Mouse (Mus musculus) ES-Bruce4 (cell line): ENCODE measurements around the gene Vmn1r214. TPM values are rescaled to one million over a fixed set of nuclear protein-coding genes. Genes with fewer than 3 reads are reported as not detected.
A peak's percentile ranks its signal among the peaks of the same experiment; 100 is the strongest.

Experiments used
- H3K27ac ChIP-seq: 2 replicates; pipeline ENCODE4 v1.5.1; 2012; ENCODE audit warnings: low read length, inconsistent platforms; ENCODE audit not compliant: insufficient read depth
- H3K27me3 ChIP-seq: 2 replicates; pipeline ENCODE4 v1.6.1; 2012; ENCODE audit warnings: mild to moderate bottlenecking, low read length, inconsistent platforms; ENCODE audit not compliant: control insufficient read depth, poor library complexity, insufficient read depth, severe bottlenecking
- H3K36me3 ChIP-seq: 2 replicates; pipeline ENCODE4 v1.6.1; 2012; ENCODE audit warnings: inconsistent platforms, mild to moderate bottlenecking, low read length, moderate library complexity; ENCODE audit not compliant: control insufficient read depth, poor library complexity, insufficient read depth, severe bottlenecking
- H3K4me1 ChIP-seq: one replicate; pipeline ENCODE4 v1.8.1; 2011; ENCODE audit warnings: low read length; ENCODE audit not compliant: control insufficient read depth, insufficient read depth
- H3K4me3 ChIP-seq: 2 replicates; pipeline ENCODE4 v1.5.1; 2011; ENCODE audit warnings: low read depth, mild to moderate bottlenecking, low read length
- H3K9ac ChIP-seq: 2 replicates; pipeline ENCODE4 v1.6.1; 2012; ENCODE audit warnings: low read depth, mild to moderate bottlenecking, inconsistent platforms; ENCODE audit not compliant: poor library complexity, severe bottlenecking
- H3K9me3 ChIP-seq: replicated peaks from 2 replicates; pipeline ENCODE4 v1.6.1; 2012; ENCODE audit warnings: mild to moderate bottlenecking, low read length, inconsistent platforms; ENCODE audit not compliant: control insufficient read depth, poor library complexity, insufficient read depth, severe bottlenecking
- CTCF ChIP-seq: IDR thresholded peaks from one replicate; pipeline ENCODE4 v1.8.1; 2011; ENCODE audit warnings: low read depth, low read length
- EP300 ChIP-seq: IDR thresholded peaks from 2 replicates; pipeline ENCODE4 v1.6.1; 2011; ENCODE audit warnings: low read depth, low read length; ENCODE audit not compliant: insufficient read depth
- POLR2A ChIP-seq: IDR thresholded peaks from one replicate; pipeline ENCODE4 v1.8.1; 2011; ENCODE audit warnings: low read length; ENCODE audit not compliant: insufficient read depth
- polyA plus RNA-seq: library from polyadenylated mRNA; stranded (reverse); fragments of >200 nt; gene quantifications from 2 replicates; pipeline ENCODE4 v1.2.4, GENCODE M21; 2011; ENCODE audit warnings: low read depth; ENCODE audit not compliant: missing spikeins, insufficient read depth, insufficient read length

Gene Vmn1r214
- not detected in 2 replicates for polyA plus RNA-seq

DNA sequence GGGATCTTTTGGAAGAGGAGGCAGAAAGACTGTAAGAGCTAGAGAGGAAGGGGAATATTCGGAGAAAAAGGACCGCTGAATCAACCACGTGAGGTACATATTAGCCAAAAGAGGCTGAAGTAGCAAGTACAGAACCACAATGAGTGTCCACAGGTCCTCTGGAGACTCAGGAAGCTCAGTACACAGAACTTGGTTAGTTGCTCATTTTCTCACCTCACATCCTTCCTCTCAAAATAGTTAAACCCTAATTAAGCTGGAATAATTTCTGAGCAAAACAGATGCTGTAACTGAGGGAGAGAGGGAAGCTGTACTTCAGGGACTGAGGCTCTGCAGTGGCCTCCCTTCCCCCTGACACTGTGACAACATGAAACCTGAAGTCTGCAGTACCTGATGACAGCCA lies at the start of gene Vmn1r214:
Gene Vmn1r214, plus strand, starts transcription at position 301 of the 400 bp plus-strand sequence.
- Histone ChIP-seq H3K27me3 (no peaks in the 10 kb centered on the region), H3K9ac (no peak within 1 kb of the TSS), H3K4me3 (no peak within 1 kb of the TSS), H3K36me3 (no peaks in the 10 kb centered on the region), H3K27ac (no peak within 1 kb of the TSS), H3K9me3 (peaks cover 16% of the 10 kb centered on the region), H3K4me1 (no peaks in the 10 kb centered on the region)
- TF ChIP-seq EP300 = no peak
- TF ChIP-seq POLR2A = no peak
- TF ChIP-seq CTCF = no peak

- TF ChIP-seq POLR2A (no peak), EP300 (no peak), CTCF (no peak)
- H3K9me3 ChIP-seq = peaks cover 14% of the 10 kb centered on the region
- H3K36me3 ChIP-seq = no peaks in the 10 kb centered on the region
These were observed 39.9 kb upstream of the Vmn1r214 start for GRCm38 (mm10) chr13:22990214-22990891.

GRCm38 (mm10) chr13:22992178-22992700 lies 38.0 kb upstream of the Vmn1r214 start:
- no peak for TF ChIP-seq EP300
- no peak for TF ChIP-seq CTCF
- TF ChIP-seq POLR2A = no peak
- no peaks in the 10 kb centered on the region for H3K36me3 ChIP-seq
- peaks cover 23% of the 10 kb centered on the region for H3K9me3 ChIP-seq
- H3K27me3 ChIP-seq = no peaks in the 10 kb centered on the region
- peaks cover 6% of the 10 kb centered on the region for H3K4me1 ChIP-seq
- H3K4me3 ChIP-seq = no peak overlapping the region
- peak overlapping the region; percentile 98 for H3K27ac ChIP-seq
- no peak overlapping the region for H3K9ac ChIP-seq

More at GRCm38 (mm10) chr13:22990214-22990891, 39.9 kb upstream of the Vmn1r214 start:
- no peak overlapping the region for H3K9ac ChIP-seq
- no peaks in the 10 kb centered on the region for H3K27me3 ChIP-seq
- peaks cover 6% of the 10 kb centered on the region for H3K4me1 ChIP-seq
- no peak overlapping the region for H3K4me3 ChIP-seq
- H3K27ac ChIP-seq = no peak overlapping the region

- Histone ChIP-seq H3K36me3 (no peaks in the 10 kb centered on the region), H3K27me3 (no peaks in the 10 kb centered on the region), H3K4me3 (no peak overlapping the region), H3K9me3 (peaks cover 27% of the 10 kb centered on the region), H3K9ac (no peak overlapping the region), H3K27ac (peak overlapping the region; percentile 98), H3K4me1 (peaks cover 6% of the 10 kb centered on the region)
- no peak for TF ChIP-seq POLR2A
- no peak for TF ChIP-seq EP300
- TF ChIP-seq CTCF = no peak
These were observed 37.5 kb upstream of the Vmn1r214 start for GRCm38 (mm10) chr13:22992721-22993120.

GRCm38 (mm10) chr13:23007356-23007755 lies 22.9 kb upstream of the Vmn1r214 start, which contains the start of gene Vmn1r213:
Vmn1r213 (plus strand) TSS chr13:23007656.
- TF ChIP-seq POLR2A (no peak), EP300 (no peak), CTCF (no peak)
- H3K4me1 ChIP-seq = no peaks in the 10 kb centered on the region
- no peak within 1 kb of the TSS for H3K4me3 ChIP-seq
- no peak within 1 kb of the TSS for H3K27ac ChIP-seq
- no peak within 1 kb of the TSS for H3K9ac ChIP-seq
- H3K27me3 ChIP-seq = no peaks in the 10 kb centered on the region
- no peaks in the 10 kb centered on the region for H3K36me3 ChIP-seq
- H3K9me3 ChIP-seq = no peaks in the 10 kb centered on the region

DNA sequence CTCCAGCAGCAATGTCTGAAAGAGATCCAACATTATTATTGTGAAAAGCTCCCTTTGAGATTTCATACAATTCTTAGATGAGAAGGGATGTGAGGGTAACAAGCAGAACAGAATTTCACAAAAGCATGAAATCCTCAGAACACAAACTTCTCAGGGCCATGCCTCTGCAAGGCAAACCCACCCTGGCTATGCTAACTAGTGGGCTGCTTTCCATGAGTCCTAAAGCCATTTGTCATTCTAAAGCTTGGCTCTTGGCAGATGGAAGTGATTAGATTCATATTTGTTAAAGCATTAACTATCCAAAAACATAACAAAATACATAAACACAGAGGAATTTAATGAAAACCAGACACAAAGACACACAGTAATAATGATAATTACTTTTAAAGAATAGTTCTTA lies 12.1 kb upstream of the Vmn1r214 start:
- Histone ChIP-seq H3K9me3 (no peaks in the 10 kb centered on the region), H3K9ac (no peak overlapping the region), H3K4me1 (no peaks in the 10 kb centered on the region), H3K36me3 (no peaks in the 10 kb centered on the region), H3K27me3 (no peaks in the 10 kb centered on the region), H3K4me3 (no peak overlapping the region), H3K27ac (no peak overlapping the region)
- TF ChIP-seq EP300 (no peak), POLR2A (no peak), CTCF (no peak)
